Mouse (Mus musculus) small intestine, adult 2 months (tissue): ENCODE measurements around the gene Luzp1.

Source experiments
- CTCF ChIP-seq: fragments of 200-500 bp; IDR thresholded peaks from 2 replicates; pipeline ENCODE4 v1.5.1; 2012; ENCODE audit warnings: low read depth, mild to moderate bottlenecking, control low read depth, inconsistent platforms, low read length, moderate library complexity, mixed read lengths; ENCODE audit not compliant: insufficient replicate concordance, insufficient read length; ENCODE audit errors: extremely low read depth
- POLR2A ChIP-seq: fragments of 200-500 bp; IDR thresholded peaks from 2 replicates; pipeline ENCODE4 v1.6.1; 2012; ENCODE audit warnings: low read depth, mild to moderate bottlenecking, control low read depth, inconsistent platforms, low read length, moderate library complexity

GRCm38 (mm10) chr4:136562755-136563154 is 93.2 kb downstream of the Luzp1 start:
- no peak for TF ChIP-seq POLR2A
- no peak for TF ChIP-seq CTCF
